Mouse (Mus musculus): ENCODE measurements at regions not wholly inside any gene's neighbourhood (a gene's known extent, or its start where the extent isn't known, plus 50 kb on each side); places are given as distances from the start of the nearest gene placed in this dataset.
A peak's percentile ranks its signal among the peaks of the same experiment; 100 is the strongest.

DNA sequence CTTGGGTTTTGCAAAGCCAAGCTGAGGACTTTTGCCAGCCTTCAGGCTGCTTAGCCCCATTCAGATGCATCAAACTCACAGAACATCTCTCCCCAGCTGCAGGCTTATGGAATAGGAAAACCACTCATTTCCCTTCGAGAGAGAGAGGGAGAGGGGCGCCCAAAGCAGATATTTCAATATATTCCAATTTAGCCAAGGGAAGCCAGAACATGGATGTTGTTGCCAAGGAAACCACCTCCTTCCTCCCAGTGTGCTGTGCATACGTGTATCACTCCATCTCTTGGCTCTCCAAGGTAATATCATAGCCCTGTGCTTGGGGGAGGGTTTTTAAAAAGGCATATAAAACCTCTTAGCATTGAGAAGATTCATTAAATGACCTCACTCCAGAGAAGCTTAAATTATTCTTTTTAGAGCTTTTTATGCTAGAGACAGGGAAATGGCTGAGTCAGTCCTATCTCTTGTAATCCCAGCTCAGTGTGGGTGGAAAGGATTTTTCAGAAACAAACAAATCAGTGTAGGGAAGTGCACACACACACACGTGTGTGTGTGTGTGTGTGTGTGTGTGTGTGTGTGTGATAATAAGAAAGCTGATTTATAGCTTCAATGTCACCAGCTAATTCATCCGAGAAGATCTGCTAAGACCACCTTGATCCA, 245.1 kb downstream of the Rps24 start:
- DNase-seq, result no peak

DNA sequence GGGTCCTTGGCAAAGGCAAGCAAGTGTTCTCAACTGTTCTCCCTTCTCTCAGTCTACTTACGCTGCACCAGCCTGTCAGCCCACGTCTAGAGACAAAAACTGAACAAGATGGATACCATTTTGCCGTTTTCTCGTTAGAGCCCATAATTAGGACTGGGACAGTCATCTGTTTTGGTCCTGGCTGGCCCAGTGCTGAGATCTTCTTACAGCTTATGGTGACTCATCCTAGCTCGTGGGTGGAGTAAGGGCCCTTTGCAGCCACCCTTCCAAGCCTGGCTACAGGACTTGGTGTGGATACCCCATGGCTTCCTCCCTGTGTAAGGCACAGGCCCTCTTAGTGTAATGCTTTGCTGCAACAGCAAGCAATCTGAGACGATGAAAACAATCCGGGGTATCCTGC, 246.4 kb downstream of the Rps24 start:
- DNase-seq, result no peak

GRCm38 (mm10) chr14:24738869-24739268, 251.9 kb downstream of the Rps24 start:
- DNase-seq, result peak in 1 of 2 experiments; percentile 34

DNA sequence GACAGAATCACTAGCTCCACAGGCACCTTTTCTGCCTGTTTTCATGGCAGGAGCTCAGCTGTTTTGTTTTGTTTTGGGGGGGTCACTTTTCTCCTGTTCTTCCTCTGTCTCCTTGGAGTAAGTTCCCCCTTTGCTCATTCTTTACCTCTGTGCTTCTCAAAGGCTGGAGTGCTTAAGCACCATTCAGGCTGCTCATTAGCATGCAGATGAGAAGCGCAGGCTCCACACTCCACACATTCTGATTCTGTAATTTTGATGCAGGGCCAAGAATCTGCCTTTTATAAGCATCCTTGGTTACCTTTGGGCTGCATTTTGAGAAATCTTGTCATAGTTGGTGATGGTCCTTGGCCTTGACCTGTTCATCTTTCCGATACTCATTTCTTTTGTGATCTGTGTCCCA, 257.5 kb downstream of the Rps24 start:
- no peak for DNase-seq

DNA sequence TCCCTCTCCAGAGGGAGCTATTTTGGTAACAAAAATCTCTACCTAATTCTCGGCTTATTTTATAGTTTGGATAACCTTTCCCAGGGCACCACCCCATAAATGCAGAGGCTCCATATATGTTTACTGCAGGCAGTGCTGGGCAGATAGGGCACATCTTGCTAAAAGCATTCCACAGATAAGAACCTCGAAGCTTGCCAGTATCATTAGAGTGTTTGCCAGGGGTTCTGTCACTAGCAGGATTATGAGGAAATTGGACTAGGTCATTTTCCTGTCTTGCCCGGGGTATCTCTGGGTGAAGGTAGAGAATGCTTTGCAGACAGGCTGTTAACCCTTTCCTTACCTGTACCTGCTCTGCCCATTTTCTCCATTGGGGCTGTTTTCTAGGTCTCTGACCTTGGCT, 258.8 kb downstream of the Rps24 start:
- DNase-seq, result peak; percentile 51 to 55

DNA sequence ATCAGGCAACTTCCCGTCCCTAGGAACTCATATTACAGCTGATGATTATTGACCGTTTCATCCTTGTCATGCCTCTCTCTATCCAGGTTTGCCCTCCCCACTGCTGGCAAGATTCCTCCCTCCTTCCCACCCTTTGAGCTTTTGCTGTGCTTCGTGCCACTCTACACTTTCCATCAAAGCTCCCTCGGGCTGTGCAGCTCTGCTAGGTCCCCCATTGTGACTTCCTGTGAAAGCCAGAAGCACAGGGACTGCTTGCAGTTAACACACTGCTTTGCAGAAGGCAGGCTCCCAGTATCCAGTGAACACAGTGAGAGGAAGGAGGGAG, 260.5 kb downstream of the Rps24 start:
- DNase-seq, result no peak

DNA sequence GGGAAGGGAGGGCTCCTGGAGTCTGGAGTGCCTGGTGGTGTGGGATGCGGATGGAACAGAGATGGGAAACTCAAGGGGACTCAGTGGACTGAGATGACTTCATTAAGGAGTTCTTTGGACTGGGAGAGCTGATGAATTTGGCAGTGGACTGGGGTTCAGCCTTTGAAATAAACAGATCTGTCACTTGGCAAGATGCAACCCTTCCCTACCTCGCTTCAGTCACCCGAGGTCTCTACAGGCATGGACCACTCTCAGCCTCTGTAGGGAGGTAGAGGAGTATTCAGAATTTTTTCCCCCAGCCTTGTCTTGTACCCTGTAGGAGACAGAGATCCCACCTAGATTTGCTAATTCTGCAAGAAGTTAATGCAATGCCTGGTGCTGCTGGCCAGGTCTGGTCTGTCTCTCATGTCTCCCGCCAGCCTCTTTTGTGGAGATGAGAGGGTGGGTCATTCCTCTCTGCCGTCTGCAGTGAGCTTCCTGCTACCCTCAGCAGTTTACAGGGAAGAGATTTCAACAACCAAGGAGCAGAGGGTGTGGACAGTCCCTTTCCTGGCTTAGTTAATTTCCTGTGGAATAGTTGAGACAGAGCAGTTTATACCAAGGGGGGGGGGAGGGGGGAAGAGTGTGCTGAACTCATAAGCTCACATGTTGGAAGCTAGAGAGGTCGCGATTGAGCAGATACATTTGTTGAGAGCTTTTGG, 261.0 kb downstream of the Rps24 start:
- peak; percentile 62 to 64 for DNase-seq

GRCm38 (mm10) chr14:24748497-24748862, 261.6 kb downstream of the Rps24 start:
- no peak for DNase-seq

DNA sequence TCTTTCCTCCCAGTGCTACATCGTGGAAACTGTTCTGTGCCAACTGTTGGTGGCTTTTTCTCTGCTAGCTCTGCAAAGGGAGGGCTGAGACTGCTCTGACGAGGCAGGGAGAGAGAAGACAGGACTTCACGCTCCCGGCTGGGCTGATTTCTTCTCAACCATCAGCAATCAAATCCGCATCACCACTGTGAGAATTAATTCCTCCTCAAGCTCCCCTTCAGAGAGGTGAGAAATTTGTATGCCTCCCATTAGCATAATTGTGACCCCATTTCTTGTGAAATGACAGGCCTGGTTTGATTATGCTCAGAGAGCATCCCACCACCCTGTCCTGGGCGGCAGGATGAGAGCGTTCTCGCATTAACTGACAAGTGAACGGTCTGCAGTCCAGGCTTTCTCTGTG, 262.4 kb downstream of the Rps24 start:
- DNase-seq, result no peak

- no peak for DNase-seq
Measured at GRCm38 (mm10) chr14:24751227-24751626, 264.3 kb downstream of the Rps24 start.

DNA sequence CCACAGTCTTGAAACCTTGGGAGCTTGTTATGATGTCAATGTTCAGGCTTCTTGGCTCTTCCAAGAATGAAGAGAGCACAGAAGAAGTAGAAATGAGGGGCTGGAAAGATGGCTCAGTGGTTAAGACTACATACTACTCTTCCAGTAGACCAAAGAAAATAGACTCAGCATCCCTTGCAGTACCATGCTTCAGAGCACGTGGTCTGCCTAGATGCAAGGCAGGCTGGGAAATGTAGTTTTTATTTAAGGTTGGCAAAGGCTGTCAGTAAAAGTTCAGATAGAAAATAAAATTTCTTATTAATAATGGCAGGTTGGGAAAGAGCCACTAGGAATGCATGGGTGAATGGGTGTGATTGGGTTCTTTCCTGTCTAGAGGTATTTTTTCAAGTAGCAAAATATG, 267.8 kb downstream of the Rps24 start:
- DNase-seq, result no peak

- peak; percentile 60 to 67 for DNase-seq
Measured at GRCm38 (mm10) chr14:24755426-24756117, 268.6 kb downstream of the Rps24 start.

DNA sequence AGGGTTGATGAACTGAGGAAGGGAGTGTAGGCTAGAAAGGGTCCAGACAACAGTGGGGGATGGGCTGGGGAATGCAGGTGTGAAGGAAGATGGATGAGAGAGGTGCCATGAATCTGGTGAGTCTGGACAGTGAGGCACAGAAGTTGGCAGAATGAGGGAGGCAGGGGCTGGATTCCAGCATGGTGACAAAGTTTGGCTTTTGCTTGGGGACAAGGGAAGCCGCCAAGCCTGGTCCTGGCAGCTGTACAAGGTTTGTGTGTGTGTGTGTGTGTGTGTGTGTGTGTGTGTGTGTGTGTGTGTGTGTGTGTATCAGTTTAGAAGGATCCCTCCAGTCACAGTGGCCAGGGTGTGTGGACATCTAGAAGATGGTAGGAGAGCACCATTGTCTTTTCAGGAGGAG, 270.4 kb downstream of the Rps24 start:
- peak; percentile 85 to 87 for DNase-seq

- DNase-seq, result no peak
Measured at GRCm38 (mm10) chr14:24757843-24758242, 270.9 kb downstream of the Rps24 start.

GRCm38 (mm10) chr14:24760926-24761325, 274.0 kb downstream of the Rps24 start:
- DNase-seq, result no peak

DNA sequence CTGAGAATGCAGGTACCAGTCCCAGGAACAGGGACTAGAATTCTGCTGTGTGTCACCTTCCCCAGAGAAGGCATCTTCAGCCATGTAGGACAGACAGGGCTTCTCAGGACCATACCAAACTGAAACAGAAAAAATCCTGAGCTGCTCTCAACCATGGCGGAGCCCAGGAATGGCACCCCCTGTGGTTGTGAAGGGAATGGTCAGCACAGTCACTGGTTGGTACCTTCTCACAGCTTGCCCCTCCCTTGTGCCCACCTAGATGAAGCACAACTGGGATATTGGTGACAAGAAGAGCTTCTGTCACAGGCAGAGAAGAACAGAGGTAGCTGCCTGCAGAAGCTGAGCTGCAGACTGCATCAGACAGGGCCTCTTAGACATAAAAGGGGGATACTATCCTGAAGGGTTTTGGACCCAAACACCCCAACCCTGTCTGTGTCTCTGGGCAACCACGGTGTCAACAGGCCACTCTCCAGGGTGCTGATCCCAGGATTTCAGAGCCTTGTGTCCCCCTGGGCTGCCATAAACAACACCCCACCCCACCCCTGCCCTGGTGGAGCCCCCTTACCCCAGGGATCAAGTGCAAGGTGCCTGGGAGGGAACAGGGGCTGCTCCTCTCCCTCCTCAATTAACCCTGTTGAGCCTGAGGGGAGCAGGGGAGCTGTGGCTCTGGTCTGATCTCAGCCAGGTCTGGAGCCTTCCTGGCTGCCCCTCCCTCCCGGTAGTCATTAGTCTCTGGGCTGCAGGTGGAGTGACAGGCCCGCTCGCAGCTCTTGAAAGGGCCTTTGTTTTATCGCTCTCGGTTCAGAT, 275.7 kb downstream of the Rps24 start:
- DNase-seq, result peak; percentile 62 to 75

- no peak for DNase-seq
Measured at GRCm38 (mm10) chr14:24763275-24763812, 276.4 kb downstream of the Rps24 start.

- DNase-seq, result no peak
Measured at GRCm38 (mm10) chr14:24763845-24764244, 276.9 kb downstream of the Rps24 start.

DNA sequence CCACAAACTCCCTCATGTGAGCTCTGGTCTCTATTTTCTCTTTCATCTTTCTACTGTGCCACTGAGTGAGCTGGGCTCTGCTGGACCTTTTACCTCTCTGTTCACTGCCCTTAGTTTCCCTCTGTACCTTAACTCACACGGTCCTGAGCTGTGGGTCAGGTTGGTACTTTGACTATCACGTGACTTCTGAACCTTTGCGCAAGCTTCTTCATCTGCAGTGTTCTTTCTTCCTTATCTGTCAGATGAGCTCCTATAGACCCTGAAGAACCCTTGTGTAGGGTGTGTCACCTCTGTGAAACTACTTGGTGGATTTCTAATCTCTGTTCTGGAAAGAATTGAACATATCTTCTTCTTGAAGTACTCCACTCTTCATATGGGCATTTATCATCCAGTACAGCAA, 279.3 kb downstream of the Rps24 start:
- DNase-seq, result no peak

DNA sequence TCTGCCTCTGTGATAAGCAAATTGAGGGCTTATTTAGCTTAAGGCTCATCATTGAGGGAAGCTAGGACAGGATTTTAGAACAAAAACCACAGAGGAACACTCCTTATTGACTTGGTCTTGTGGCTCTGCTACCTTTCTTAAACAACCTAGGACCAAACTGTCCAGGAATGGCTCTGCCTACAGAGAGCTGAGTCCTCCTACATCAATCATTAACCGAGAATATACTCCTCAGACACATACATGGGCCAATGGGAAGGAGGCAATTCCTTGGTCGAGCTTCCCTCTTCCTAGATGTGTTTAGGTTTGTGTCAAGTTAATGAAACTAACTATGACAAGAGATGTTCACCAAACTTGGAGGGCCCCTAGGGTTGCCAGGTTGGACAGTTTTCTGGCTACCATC, 279.8 kb downstream of the Rps24 start:
- no peak for DNase-seq

GRCm38 (mm10) chr14:24767316-24767715, 280.4 kb downstream of the Rps24 start:
- DNase-seq, result no peak

- DNase-seq, result no peak
Measured at GRCm38 (mm10) chr14:24767964-24768363, 281.0 kb downstream of the Rps24 start.

DNA sequence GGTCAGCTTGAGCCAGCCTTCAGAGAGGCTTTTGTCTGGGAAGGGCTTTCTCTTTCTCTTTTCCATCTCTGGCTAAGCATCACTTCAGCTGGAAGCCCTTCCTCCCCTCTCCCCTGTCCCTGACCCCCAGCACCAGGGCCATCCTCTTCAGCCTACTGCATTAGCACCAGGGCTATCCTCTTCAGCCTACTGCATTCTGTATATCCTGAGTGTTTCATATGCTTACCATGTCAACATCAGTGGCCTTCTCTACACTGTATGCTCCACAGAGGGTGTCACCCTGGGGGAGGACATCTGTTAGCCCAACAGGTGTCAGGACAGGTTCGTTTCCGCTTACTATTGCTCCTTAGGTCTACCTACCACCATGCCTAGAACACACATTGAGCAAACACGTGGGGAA, 282.5 kb downstream of the Rps24 start:
- DNase-seq, result no peak
